8 mouse cellular contexts compared by ENCODE assay signal in the genomic region with DNA sequence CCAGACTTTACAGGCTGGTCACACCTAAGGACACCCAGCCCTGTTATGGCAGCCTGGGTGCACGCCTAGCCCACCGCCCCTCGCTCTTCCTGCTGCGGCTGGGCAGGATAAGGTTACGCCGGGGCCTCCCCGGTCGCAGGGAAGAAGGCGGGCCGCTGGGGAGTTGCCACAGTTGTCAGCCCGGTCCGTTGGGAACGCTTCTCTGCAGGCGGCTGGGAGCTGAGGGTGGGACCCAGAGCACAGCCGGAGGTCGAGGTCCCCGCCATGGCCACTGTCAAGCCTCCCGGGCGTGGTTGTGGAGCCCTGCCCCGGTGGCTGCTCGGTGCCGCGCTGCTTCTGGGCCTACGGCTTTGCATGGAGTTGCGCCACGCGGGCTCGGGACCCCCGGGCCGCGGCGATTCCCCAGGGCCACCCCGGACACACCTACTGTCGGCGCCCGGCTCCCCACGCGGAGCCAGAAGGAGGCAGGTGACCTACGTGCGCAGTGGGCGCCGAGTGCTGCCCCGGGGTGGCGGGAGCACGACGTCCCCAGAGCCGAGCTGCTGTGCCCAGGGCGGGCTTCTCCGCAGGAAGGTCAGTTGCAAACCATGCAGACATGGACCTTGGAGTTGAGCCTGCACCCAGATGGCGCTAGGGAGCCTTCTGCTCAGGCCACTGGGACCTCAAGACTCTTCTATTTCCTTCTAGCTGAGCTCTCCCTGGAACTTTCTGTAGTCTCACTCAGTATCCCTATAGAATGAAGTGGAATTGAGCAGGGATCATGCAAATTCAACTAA. TPM values are rescaled to one million over a fixed set of nuclear protein-coding genes. Genes with fewer than 3 reads are reported as not detected.
DNase-seq lines count a peak whose midpoint lies in the region; ATAC-seq lines count a peak whose summit lies in the region.

A gene (plus strand): TSS at position 191 of the 776 bp plus-strand sequence.

- H3K4me2 ChIP-seq in intestine, embryonic 15.5 days (replicated peaks), result peak within 1 kb of the TSS; percentile 98
- peak within 1 kb of the TSS; percentile 92 for H3K4me2 ChIP-seq in midbrain, embryonic 11.5 days

- under 1% methylated on average over 50 of the region's 50 CpGs for WGBS in embryonic facial prominence, embryonic 10.5 days
- under 1% methylated on average over 50 of the region's 50 CpGs for WGBS in intestine, embryonic 15.5 days
- 1% methylated on average over 50 of the region's 50 CpGs for WGBS in midbrain, embryonic 11.5 days

- intact Hi-C loops in left cerebral cortex, postnatal 36 days (cut with DNase I), result loop anchor here (1.0 to 2.0 kb wide), 2 partner anchors 160 to 202 kb away; no protein-coding TSS in a partner anchor

- H3K27ac ChIP-seq in embryonic facial prominence, embryonic 10.5 days (replicated peaks), result peak within 1 kb of the TSS; percentile 91
- peak within 1 kb of the TSS; percentile 72; the same call in 1 of the 2 replicates for H3K27ac ChIP-seq in intestine, embryonic 15.5 days
- no peak within 1 kb of the TSS for H3K27ac ChIP-seq in midbrain, embryonic 11.5 days (ENCODE audit: low read depth, low read length)

- DNase-seq in left cerebral cortex, adult 18-20 months (ENCODE audit: low spot score in 2 of 2), result peak; percentile 60 to 65
- no peak for DNase-seq in left cerebral cortex, adult 11 months (ENCODE audit: low spot score)
- DNase-seq in embryonic facial prominence, embryonic 10.5 days (ENCODE audit: low spot score), result peak; percentile 80
- peak; percentile 68 to 74 for DNase-seq in left cerebral cortex, postnatal 36 days (ENCODE audit: low spot score in 2 of 2)
- DNase-seq in midbrain, embryonic 11.5 days (ENCODE audit: low spot score, missing footprints), result peak; percentile 96
- DNase-seq in spleen, postnatal 10 days (ENCODE audit: low spot score in 2 of 2), result peak; percentile 5 to 35

- H3K9ac ChIP-seq in intestine, embryonic 15.5 days, result peak within 1 kb of the TSS; percentile 78
- peak within 1 kb of the TSS; percentile 71 for H3K9ac ChIP-seq in midbrain, embryonic 11.5 days (ENCODE audit: low read length)

- H3K4me1 ChIP-seq in embryonic facial prominence, embryonic 10.5 days, result peaks cover 28% of the 10 kb centered on the region
- no peaks in the 10 kb centered on the region; the same call in 1 of the 2 replicates for H3K4me1 ChIP-seq in intestine, embryonic 15.5 days (replicated peaks)
- H3K4me1 ChIP-seq in midbrain, embryonic 11.5 days (ENCODE audit: control insufficient read depth, insufficient read depth, low read length), result 0 out of 2 replicates have a peak, but pooled peaks cover 3% of the 10 kb centered on the region

- ATAC-seq in granulocyte monocyte progenitor cell, adult 5-6 weeks (replicated peaks; ENCODE audit: poor library complexity, severe bottlenecking), result peak; percentile 69
- ATAC-seq in intestine, embryonic 15.5 days, result peak; percentile 96
- peak; percentile 89 for ATAC-seq in midbrain, embryonic 11.5 days (ENCODE audit: low FRiP score)

- H3K36me3 ChIP-seq in embryonic facial prominence, embryonic 10.5 days (replicated peaks), result no peaks in the 10 kb centered on the region
- no peaks in the 10 kb centered on the region for H3K36me3 ChIP-seq in intestine, embryonic 15.5 days
- no peaks in the 10 kb centered on the region for H3K36me3 ChIP-seq in midbrain, embryonic 11.5 days (ENCODE audit: control insufficient read depth, insufficient read depth, low read length)

- peaks cover 11% of the 10 kb centered on the region; the same call in 1 of the 2 replicates for H3K27me3 ChIP-seq in embryonic facial prominence, embryonic 10.5 days (replicated peaks; ENCODE audit: low read depth, poor library complexity, severe bottlenecking)
- H3K27me3 ChIP-seq in intestine, embryonic 15.5 days (replicated peaks), result no peaks in the 10 kb centered on the region
- no peaks in the 10 kb centered on the region for H3K27me3 ChIP-seq in midbrain, embryonic 11.5 days (ENCODE audit: control insufficient read depth, insufficient read depth, low read length)

- H3K9me3 ChIP-seq in embryonic facial prominence, embryonic 10.5 days, result no peaks in the 10 kb centered on the region
- no peaks in the 10 kb centered on the region for H3K9me3 ChIP-seq in intestine, embryonic 15.5 days
- H3K9me3 ChIP-seq in midbrain, embryonic 11.5 days (ENCODE audit: control insufficient read depth, low read length), result no peaks in the 10 kb centered on the region

- peak within 1 kb of the TSS; percentile 74 for H3K4me3 ChIP-seq in embryonic facial prominence, embryonic 10.5 days
- H3K4me3 ChIP-seq in intestine, embryonic 15.5 days (replicated peaks), result peak within 1 kb of the TSS; percentile 64
- peak within 1 kb of the TSS; percentile 50 for H3K4me3 ChIP-seq in midbrain, embryonic 11.5 days (ENCODE audit: low read depth, low read length)

RNA-seq across cellular contexts. Expression of the gene that starts here (rescaled TPM):
- total RNA-seq in left cerebral cortex, adult 18-20 months (2021), result 1 to 10 TPM; 2.3 to 3.0 TPM
- polyA plus RNA-seq in embryonic facial prominence, embryonic 10.5 days (2016; fragmentation: Nextera tagmentation; extraction: Ambion mirVana), result 0.92 and 1.5 TPM in 2 replicates
- not detected in 2 replicates for total RNA-seq in granulocyte monocyte progenitor cell, adult 5-6 weeks (2014; fragmentation: Nextera tagmentation)
- 0.13 and 0.21 TPM in 2 replicates for total RNA-seq in granulocyte monocyte progenitor cell, adult 5-6 weeks (2017)
- polyA plus RNA-seq in intestine, embryonic 15.5 days (2015; fragmentation: Nextera tagmentation; extraction: Ambion mirVana), result 4.2 and 4.3 TPM in 2 replicates
- 1 to 10 TPM; 2.5 to 2.8 TPM for total RNA-seq in left cerebral cortex, postnatal 36 days (2021)
- 0.53 and 0.65 TPM in 2 replicates for polyA plus RNA-seq in midbrain, embryonic 11.5 days (2014; fragmentation: Nextera tagmentation; extraction: Ambion mirVana)

Comparison
In these comparisons a context has a peak if more than half of its experiments do, and no peak if none do; other contexts are left out.
1. Peak in ATAC-seq in granulocyte monocyte progenitor cell, adult 5-6 weeks; RNA of the gene not detected or under 1 TPM.
2. Peak in DNase-seq, ATAC-seq, H3K4me3 ChIP-seq, H3K9ac ChIP-seq and H3K4me2 ChIP-seq in midbrain, embryonic 11.5 days; RNA of the gene not detected or under 1 TPM.